Mouse (Mus musculus) megakaryocyte progenitor cell, adult 5-6 weeks (primary cell): ENCODE data around the gene Egln2. TPM values are rescaled to one million over a fixed set of nuclear protein-coding genes. Genes with fewer than 3 reads are reported as not detected.

Source experiments
- ATAC-seq: replicated peaks from 2 replicates; pipeline ENCODE4 v1.8.0; 2016; ENCODE audit warnings: mild to moderate bottlenecking, moderate TSS enrichment, inconsistent platforms; ENCODE audit not compliant: poor library complexity
- total RNA-seq, 2 experiments: library from RNA; stranded (forward) in 1 of 2; stranded (reverse) in 1 of 2; fragments of 157-497, 149-512 nt in 1 of 2; fragments of 200-1000 nt in 1 of 2; gene quantifications; 2 replicates each; pipeline versions ENCODE4 v1.2.3 to v1.2.4; 2015 to 2017

The Egln2 gene
- total RNA-seq, 2 experiments from 2014 or later: 7.8 to 26.2 TPM

GRCm38 (mm10) chr7:27178324-27179216 lies 12.0 kb upstream of the Egln2 start, which contains the start of gene Rab4b:
Gene Rab4b (minus strand): TSS chr7:27178896.
- ATAC-seq: peak; percentile 91

DNA sequence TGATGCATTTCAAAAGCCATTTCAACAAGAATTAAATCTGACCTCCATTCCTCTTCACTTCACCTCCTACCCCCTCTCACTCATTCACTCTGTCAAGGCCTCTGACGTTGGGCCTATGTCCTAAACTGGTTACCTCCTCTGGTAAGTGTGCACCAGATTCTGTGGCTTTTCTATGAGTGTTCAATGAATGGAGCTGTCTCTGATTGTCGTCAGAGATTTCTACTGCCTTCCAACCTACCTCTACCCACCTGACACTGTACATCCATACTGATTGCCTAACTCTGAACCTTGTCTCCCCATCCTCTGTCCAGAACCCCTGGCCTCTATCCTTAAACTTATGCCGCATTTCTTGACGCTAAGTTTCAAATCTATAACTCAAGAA lies 11.3 kb upstream of the Egln2 start:
- ATAC-seq: peak; percentile 1; the same call in 1 of the 2 replicates

- ATAC-seq: no peak
Measured at GRCm38 (mm10) chr7:27174896-27175295, 8.3 kb upstream of the Egln2 start.

- ATAC-seq: no peak
Measured at GRCm38 (mm10) chr7:27174496-27174895, 7.9 kb upstream of the Egln2 start.

- no peak for ATAC-seq
Measured at GRCm38 (mm10) chr7:27170981-27171380, 4.4 kb upstream of the Egln2 start.

DNA sequence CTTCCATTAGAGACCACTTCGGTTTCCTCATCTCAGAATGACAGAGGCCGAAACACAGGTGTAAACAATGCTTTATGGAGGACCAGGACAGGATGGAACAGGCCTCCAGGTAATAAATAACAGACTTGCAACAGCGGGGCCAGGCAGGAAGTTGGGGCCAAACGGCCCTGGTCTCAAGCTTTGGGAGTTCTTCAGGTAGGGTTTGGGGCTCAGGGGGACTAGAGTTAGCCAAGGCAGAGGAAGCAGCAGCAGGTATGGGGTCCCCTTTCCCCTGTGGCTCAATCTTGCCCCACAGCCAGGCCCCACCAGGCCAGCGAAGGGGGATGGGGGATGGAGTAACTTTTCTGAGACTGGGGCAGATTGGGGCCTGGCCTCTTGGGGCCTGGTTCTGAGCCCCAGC lies 1.8 kb upstream of the Egln2 start:
- no peak for ATAC-seq

DNA sequence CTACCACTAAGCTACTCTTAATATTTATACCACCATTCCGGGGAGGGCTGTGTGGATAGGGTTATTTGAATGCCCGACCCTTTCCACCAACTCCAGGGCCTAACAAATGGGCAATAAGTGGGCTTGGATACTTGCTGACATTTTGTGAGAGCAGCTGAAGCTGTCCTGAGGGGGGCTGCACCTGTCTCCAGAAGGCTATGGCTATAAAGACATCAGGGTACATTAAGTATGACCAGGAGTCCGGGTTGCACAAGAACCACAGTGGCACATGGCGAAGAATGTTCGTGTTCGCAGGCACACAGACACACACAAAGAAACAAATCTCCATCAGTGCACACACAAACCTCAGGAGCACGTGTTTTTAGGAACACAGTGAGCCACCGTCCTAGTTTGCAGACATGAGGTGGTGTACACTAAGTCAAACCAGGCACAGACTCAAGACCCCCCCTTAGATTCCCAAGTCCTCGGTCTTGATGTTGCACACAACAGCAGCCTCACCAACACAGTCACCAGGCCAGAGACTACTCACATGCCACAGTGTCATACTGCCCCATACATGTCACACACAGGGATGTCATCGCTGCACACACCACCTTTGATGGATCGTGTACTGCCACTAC lies 983 bp upstream of the Egln2 start:
- peak; percentile 2 for ATAC-seq

DNA sequence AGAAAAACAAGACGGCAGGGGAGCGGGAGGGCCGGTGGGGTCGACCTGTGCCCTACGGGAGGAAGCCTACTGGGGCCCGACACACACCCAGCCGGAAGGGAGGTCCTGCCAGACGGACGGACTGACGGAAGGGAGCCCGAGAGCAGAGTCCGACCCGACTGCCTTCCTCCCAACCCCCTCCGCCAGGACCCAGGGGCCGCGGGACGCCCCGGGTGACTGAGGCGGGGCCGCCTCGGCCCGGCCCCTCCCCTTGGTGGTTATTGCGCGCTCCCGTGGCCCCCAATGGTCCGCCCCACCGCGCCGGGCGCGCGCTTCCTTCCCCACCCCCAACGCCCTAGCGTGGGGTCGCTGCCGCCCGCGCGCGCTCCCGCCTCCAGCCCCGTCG lies 381 bp downstream of the Egln2 start:
- peak; percentile 66 for ATAC-seq

DNA sequence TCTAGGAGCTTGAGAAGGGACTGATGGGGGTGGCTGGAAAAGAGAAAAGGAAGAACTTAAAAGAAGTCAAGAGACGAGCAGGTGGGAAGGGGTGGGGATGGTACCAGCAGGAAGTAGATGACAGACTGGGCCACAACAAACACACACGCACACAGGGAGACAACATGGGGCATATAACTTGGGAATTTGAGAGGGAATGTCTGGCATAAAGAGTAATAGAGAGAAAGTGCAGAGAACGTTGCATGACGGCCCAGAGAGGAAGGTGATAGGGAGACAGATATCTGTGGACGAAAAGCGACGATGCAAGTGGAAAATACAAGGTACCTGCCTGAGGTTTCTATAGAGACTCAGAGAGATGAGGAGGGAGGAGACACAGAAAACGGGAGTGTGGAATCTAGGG lies 906 bp downstream of the Egln2 start:
- ATAC-seq: no peak

DNA sequence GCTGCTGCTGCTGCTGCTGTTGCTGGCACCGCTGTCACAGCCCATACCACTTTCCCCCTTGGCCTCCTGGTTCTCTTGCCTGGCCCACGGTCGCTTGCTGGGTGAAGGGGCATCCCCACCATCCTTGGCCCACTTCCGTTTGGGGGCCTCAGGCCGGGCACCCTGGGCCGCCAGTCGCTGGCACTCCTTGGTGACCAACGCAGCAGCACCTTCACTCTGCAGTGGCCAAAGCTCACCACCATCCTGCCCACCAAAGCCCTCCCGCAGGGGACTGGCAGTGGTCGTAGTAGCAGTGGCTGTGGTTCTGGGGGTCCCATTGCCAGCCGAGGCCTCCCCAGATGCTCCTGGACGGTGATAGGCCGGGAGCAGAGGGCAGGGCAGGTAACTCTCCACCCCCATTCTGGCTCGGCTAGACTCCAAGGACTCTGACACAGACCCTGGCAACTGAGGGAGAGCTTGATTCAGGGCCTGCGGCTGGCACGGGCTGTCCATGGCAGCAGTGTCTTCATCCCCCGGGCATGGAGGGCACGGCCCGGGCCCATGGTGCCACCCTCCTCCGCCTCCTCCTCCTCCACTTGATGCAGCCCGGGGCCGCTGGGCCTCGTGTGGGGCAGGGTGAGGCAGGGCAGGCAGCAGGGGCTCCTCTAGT lies 1.5 kb downstream of the Egln2 start:
- no peak for ATAC-seq

DNA sequence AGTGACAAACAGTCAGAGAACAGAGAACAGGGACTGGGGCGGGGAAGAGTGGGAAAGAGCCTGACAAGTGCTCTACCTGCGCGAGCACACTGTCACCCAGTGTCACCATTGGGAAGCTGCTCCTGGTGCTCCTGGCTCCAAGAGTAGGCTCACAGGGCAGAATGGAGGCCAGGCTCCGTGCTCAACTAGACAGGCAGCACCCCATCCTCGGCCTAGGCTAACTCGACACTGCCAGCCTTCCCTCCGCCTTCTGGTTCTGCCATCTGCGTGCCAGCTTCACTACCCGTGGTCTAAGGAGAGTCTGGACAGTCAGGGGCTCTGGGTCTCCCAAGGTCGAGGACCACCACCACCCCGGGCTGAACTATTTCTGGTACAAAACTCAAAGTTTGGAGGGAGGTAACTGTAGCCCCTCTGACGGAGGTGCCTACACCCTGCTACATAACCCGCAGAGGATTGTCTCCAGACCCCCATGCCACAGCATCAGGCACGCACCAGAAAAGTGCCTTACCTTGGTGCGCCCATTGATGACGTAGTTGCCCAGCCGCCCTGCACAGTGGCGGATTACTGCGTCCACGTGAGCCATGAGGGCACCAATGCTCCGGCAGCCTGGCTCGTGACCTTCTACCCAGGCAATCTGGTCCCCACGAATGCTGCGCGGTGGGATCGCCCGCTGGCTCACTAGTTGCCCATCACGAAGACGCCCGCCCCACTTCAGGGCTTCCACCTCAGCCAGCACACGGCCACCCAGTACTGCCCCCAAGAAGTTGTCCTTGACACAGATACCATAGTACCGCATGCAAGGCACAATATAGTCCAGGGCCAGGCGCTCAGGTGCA lies 2.3 kb downstream of the Egln2 start:
- no peak for ATAC-seq

DNA sequence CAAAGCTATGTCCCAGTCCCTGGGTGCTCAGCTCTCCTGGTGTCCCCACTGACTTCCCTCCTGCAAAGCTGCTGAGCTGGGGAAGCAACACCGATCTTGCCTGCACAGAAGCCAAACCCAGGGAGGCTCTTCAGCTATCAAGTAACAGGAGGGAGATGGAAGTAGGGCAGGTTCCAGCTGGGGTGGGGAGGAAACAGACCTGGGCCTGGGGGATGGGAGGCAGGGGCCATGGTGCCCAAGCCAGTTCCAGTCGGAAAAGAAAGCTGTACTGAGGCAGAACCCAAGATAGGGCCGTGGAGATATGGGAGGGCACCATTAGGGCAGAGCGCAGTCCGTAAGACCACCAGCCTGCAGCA lies 3.2 kb downstream of the Egln2 start:
- ATAC-seq: no peak

GRCm38 (mm10) chr7:27162780-27163449 lies 3.7 kb downstream of the Egln2 start:
- ATAC-seq: no peak

GRCm38 (mm10) chr7:27161744-27162143 lies 4.9 kb downstream of the Egln2 start:
- no peak for ATAC-seq

DNA sequence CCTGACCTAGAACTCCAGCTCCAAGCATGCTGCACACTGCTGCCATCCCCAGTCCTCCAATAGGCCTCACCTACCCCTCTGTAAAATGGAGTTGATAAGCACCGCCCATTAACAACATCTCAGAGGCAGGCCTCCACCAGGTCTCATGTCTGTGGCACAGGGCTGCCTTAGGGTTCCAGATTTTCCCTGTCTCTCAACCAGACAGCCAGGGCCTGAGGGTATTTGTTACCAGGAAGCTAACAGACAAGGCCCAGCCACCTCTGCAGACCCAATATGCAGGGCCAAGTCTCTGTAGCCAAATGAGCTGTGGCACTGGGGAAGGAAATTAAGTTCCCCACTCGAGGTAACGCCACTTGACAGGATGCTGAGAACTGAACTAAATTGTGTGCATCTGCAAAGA lies 5.7 kb downstream of the Egln2 start:
- no peak for ATAC-seq

DNA sequence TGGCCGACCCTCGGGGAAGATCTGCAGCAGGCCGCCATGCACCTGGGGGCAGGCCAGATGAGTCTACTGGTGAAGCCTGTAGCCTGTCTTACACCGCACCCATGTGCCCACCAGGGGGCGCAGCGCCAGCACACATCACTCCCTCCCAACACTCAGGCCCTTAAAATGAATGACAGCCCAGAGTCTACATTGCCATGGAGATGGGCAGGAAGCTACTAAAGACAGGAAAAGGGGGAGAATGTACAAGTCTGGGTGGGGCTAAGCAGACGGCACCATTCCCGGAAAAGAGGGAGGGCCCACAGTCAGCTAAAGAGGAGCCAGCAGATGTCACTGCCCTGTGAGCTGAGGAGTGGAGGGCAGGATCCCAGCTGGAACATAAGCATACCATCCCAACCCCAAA lies 6.7 kb downstream of the Egln2 start:
- peak; percentile 96 for ATAC-seq

DNA sequence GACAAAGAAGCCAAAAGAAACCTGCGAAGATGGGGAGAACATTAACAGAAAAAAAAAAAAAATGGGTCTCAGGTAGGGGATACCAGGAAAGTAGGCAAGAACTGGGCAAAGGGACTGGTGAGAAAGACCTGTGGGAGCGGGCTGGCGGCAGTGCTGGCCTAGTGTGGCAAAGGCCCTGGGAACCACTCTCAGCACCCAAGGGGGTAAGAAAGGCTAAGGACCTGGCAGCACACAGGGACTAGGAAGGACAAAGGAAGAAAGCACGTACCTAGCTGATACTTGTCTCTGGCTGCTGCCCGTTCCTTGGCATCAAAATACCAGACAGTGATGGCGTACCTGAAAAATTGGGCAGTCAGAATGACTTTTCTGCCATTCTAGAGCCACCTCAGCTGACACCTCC lies 7.3 kb downstream of the Egln2 start:
- ATAC-seq: no peak

- no peak for ATAC-seq
Measured at GRCm38 (mm10) chr7:27158171-27158570, 8.4 kb downstream of the Egln2 start.

GRCm38 (mm10) chr7:27156005-27156404 lies 10.6 kb downstream of the Egln2 start:
- no peak for ATAC-seq

GRCm38 (mm10) chr7:27153205-27153764 lies 13.3 kb downstream of the Egln2 start, which contains the start of gene Cyp2t4:
Gene Cyp2t4 (plus strand): TSS chr7:27153714.
- no peak for ATAC-seq
